Mouse (Mus musculus) brain, embryonic 18.5 days (tissue): ENCODE results near the gene Vmn1r1.
"Not testable (repeated sequence)": the region's sequence is repeated elsewhere in the genome, so short reads cannot be mapped to it uniquely, and the experiment has no call there.

Experiments
- DNase-seq: peaks from one replicate; pipeline ENCODE4 v3.0.0-alpha.2; 2012; ENCODE audit warnings: low read depth, low spot score

Gene Vmn1r1

GRCm38 (mm10) chr1:182164386-182164785, at the start of gene Vmn1r1:
Gene Vmn1r1 (minus strand): TSS chr1:182164486.
- DNase-seq: no peak

GRCm38 (mm10) chr1:182210322-182210721, 46.0 kb upstream of the Vmn1r1 start:
- no peak for DNase-seq

- no peak for DNase-seq
Observed at GRCm38 (mm10) chr1:182192581-182192980, 28.3 kb upstream of the Vmn1r1 start.

GRCm38 (mm10) chr1:182191816-182192545, 27.7 kb upstream of the Vmn1r1 start:
- DNase-seq: no peak

GRCm38 (mm10) chr1:182191181-182191580, 26.9 kb upstream of the Vmn1r1 start:
- DNase-seq: no peak

GRCm38 (mm10) chr1:182189669-182190440, 25.6 kb upstream of the Vmn1r1 start:
- no peak for DNase-seq

- not testable (repeated sequence) for DNase-seq
Observed at GRCm38 (mm10) chr1:182182449-182182848, 18.2 kb upstream of the Vmn1r1 start.

GRCm38 (mm10) chr1:182181456-182182305, 17.4 kb upstream of the Vmn1r1 start:
- no peak for DNase-seq

- DNase-seq: not testable (repeated sequence)
Observed at GRCm38 (mm10) chr1:182176985-182177384, 12.7 kb upstream of the Vmn1r1 start.

GRCm38 (mm10) chr1:182170206-182170605, 5.9 kb upstream of the Vmn1r1 start:
- DNase-seq: not testable (repeated sequence)

- no peak for DNase-seq
Observed at GRCm38 (mm10) chr1:182162951-182163350, 1.3 kb downstream of the Vmn1r1 start.

- no peak for DNase-seq
Observed at GRCm38 (mm10) chr1:182159575-182159974, 4.7 kb downstream of the Vmn1r1 start.

GRCm38 (mm10) chr1:182157734-182158133, 6.6 kb downstream of the Vmn1r1 start:
- DNase-seq: no peak

GRCm38 (mm10) chr1:182149966-182150365, 14.3 kb downstream of the Vmn1r1 start:
- no peak for DNase-seq

- no peak for DNase-seq
Observed at GRCm38 (mm10) chr1:182148864-182149514, 15.3 kb downstream of the Vmn1r1 start.

GRCm38 (mm10) chr1:182145546-182145945, 18.7 kb downstream of the Vmn1r1 start:
- no peak for DNase-seq

- DNase-seq: no peak
Observed at GRCm38 (mm10) chr1:182143288-182143687, 21.0 kb downstream of the Vmn1r1 start.

GRCm38 (mm10) chr1:182142725-182143124, 21.6 kb downstream of the Vmn1r1 start:
- DNase-seq: no peak

- no peak for DNase-seq
Observed at GRCm38 (mm10) chr1:182140370-182140769, 23.9 kb downstream of the Vmn1r1 start.

GRCm38 (mm10) chr1:182139937-182140336, 24.3 kb downstream of the Vmn1r1 start:
- no peak for DNase-seq

GRCm38 (mm10) chr1:182138172-182138571, 26.1 kb downstream of the Vmn1r1 start:
- no peak for DNase-seq
